Mouse (Mus musculus): ENCODE measurements around the gene Slc16a4.

DNA sequence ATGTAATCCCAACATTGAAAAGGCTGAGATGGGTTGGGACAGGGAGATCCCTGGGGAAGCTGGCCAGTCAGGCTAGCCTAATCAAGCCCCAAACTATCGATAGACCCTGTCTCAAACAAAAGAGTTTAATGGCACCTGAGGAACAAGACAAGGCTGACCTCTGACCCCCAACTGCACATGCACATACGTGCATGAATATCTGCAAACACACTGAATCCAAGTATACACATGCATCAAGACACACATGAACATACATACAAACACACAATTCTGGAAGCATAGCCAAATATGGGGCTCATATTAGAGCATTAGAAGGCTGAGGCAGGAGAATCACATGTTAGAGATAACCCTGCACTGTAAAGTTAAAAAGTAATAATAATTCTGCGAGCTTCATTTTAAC lies 14.4 kb upstream of the Slc16a4 start:
- TF ChIP-seq CTCF (IDR thresholded peaks at IDR 0.05; ENCODE audit: low read depth, low read length) = no peak
- no peak for TF ChIP-seq POLR2A (IDR thresholded peaks at IDR 0.05; ENCODE audit: borderline replicate concordance, low read depth, low read length)

Measured in bone marrow macrophage, adult 2 months (primary cell).